Mouse (Mus musculus): ENCODE data around the gene Emsy.

The Emsy gene

DNA sequence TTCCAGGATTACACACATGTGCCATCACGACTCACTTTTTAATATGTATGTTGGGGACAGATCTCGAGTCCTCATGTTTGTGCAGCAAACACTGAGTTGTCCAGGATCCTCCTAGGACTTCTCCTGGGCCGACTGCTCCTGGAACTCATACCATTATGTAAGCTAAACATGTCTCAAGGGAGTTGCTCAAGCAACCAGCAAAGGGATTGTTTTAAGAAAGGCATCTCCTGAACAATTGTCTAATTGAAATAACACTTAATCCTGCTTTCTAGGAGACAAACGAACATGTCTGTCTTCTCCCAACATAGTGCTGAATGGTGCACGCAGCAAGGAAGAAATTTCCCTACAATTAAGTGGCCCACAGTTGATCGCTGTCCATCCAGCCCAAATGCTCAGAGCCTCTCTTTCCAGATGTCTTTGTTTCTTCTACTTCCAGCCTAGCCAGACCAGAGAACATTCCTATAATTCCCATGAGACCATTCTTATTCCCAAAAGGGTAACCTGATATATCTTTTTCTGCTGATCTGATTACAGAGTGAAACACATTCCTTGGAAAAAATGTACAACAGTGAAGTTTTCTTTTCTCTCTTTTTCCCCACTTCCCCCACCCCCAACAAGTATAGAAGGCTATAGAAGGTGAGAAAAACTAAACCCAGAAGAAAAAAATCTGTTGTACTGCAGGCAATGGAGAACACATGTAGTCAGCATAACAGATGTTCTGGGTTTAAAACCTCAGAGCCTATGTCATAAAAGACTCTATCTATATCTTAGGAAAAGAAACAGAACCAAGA lies 11.6 kb upstream of the Emsy start:
- no peak for DNase-seq (ENCODE audit: low read depth, low spot score)

GRCm38 (mm10) chr7:98665726-98666125 lies 9.1 kb upstream of the Emsy start:
- DNase-seq (ENCODE audit: low read depth, low spot score), result no peak

DNA sequence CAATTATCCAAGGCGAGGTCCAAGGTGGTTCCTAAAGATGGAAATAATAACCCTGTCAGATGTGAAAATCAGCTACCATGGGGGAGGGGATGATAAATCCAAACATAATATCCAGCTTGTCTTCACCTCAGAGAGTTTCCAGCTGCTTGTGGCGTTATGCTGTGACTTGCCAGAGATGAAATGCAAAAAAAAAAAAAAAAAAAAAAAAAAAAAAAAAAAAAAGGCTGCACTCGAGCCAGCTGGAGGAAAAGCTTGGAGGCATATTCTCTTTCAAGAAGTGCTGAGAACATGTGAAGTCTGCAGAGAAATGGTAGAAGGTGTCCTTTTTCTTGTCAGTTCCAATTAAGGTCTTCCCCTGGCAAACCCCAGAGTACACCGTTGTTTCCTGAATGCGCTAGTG lies 8.6 kb upstream of the Emsy start:
- no peak for DNase-seq (ENCODE audit: low read depth, low spot score)

- DNase-seq (ENCODE audit: low read depth, low spot score), result no peak
These were observed 677 bp downstream of the Emsy start for GRCm38 (mm10) chr7:98655681-98656530.

- DNase-seq (ENCODE audit: low read depth, low spot score), result no peak
These were observed 4.9 kb downstream of the Emsy start for GRCm38 (mm10) chr7:98651651-98652050.

DNA sequence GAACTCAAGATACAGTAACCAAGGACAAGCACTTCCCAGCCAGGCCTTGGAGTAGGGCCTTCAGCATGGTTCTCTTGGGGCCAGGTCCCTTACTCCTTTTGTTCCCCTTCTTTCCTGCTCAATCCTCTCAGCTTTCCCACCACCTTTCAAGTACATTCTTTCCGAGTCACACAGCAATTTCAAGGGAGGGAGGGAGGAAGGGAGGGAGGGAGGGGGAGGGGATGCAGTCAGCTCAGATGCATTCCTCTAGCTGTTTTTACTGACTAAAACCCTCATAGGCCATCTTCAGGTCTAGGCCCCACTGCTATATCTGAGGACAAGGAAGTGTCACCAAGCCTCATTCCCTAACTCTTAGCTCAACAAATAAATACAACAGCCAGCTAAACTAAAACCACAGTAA lies 12.3 kb downstream of the Emsy start:
- no peak for DNase-seq (ENCODE audit: low read depth, low spot score)

GRCm38 (mm10) chr7:98636607-98637006 lies 20.0 kb downstream of the Emsy start:
- DNase-seq (ENCODE audit: low read depth, low spot score), result no peak

GRCm38 (mm10) chr7:98633032-98633431 lies 23.6 kb downstream of the Emsy start:
- no peak for DNase-seq (ENCODE audit: low read depth, low spot score)

DNA sequence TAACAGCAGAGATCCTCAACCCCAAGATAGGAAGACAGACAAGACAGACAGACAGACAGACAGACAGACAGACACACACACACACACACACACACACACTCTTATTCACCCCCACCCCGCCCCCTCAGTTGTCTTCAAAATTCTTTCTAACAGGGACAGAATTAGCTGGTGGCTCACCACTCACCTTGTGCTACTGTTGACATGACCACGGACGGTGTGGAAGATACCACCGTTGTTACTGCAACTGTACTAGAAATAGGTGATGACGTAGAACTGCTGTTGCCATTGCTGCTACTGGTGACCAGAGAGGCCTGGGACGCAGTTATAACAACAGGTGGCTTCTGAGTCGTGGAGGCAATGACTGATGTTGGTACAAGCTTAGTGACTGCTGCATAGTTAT lies 26.6 kb downstream of the Emsy start:
- no peak for DNase-seq (ENCODE audit: low read depth, low spot score)

- DNase-seq (ENCODE audit: low read depth, low spot score), result no peak
These were observed 38.8 kb downstream of the Emsy start for GRCm38 (mm10) chr7:98617739-98618138.

- no peak for DNase-seq (ENCODE audit: low read depth, low spot score)
These were observed 43.6 kb downstream of the Emsy start for GRCm38 (mm10) chr7:98612936-98613335.

DNA sequence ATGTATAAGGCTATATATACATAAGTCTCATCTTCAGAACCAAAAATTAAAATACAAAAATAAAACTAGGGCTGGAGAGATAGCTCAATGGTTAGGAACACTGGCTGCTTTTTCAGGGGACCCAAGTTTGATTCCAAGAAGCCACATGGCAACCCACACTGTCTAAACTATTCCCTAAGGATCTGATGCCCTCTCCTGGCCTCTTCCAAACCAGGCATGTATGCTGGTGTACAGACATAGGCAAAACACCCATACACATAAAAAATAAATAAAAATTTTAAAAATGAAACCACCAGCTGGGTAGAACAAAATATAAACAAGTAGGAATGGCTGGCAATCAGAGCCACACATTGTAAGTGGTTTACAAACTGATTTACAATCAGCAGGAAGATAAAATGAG lies 48.1 kb downstream of the Emsy start:
- no peak for DNase-seq (ENCODE audit: low read depth, low spot score)

- no peak for DNase-seq (ENCODE audit: low read depth, low spot score)
These were observed 49.4 kb downstream of the Emsy start for GRCm38 (mm10) chr7:98607158-98607557.

DNA sequence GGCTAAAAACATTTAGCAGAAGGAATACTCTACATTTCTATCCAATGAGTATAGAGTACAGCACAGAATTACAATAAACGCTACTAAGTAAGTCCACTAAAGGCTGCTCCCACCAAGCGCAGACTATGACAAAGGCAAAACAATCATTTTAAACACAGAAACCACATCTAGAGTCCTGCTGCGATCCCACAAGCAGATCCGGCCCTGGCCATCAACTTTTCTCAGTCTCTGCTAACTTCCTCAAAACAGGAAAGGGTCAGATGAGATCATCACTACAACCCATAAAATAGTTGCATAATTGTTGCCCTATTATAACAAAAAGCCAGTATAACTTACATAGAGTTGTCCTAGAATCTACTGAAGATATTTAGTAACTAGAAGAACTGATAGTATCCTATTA lies 54.9 kb downstream of the Emsy start:
- no peak for DNase-seq (ENCODE audit: low read depth, low spot score)

- no peak for DNase-seq (ENCODE audit: low read depth, low spot score)
These were observed 59.2 kb downstream of the Emsy start for GRCm38 (mm10) chr7:98597402-98597801.

DNA sequence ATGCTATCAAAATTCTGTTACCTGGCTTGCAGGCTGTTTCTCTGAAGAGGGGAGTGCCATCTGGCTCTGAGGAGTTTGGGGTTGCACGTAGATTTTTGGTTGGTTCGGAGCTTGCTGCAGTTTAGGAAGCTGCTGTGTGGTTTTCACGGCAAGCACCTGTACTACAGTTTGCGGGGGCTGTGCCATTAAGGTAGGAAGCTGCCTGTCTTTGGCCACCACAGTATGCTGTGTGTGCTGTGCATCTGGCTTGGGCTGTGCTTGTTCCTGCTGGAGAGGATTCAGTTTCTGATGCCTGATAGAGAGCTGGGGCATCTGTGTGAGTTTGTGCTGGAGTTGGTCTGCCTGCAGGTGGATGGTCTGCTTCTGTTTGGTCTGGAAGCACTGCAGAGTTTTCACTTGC lies 61.9 kb downstream of the Emsy start:
- no peak for DNase-seq (ENCODE audit: low read depth, low spot score)

GRCm38 (mm10) chr7:98593276-98593675 lies 63.3 kb downstream of the Emsy start:
- DNase-seq (ENCODE audit: low read depth, low spot score), result no peak

GRCm38 (mm10) chr7:98589028-98589427 lies 67.6 kb downstream of the Emsy start:
- DNase-seq (ENCODE audit: low read depth, low spot score), result no peak

DNA sequence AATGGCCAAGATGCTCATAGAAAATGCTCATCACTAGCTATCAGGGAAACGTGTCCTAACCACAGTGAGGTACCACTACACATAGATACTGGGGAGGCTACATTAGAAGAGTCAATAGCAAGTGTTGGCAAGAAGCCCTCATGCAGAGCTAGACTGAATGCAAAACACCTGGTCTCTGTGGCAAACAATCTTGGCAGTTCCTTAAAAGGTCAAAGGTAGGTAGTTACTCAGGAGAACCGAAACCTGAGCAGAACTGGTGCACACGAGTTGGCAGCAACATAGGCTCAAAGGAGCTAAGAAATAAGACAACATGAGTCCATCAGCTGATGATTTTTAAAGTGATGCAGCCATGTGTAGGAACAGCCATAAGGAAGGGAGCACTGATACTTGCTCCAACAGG lies 70.3 kb downstream of the Emsy start:
- DNase-seq (ENCODE audit: low read depth, low spot score), result no peak

GRCm38 (mm10) chr7:98584555-98584954 lies 72.0 kb downstream of the Emsy start:
- no peak for DNase-seq (ENCODE audit: low read depth, low spot score)

DNA sequence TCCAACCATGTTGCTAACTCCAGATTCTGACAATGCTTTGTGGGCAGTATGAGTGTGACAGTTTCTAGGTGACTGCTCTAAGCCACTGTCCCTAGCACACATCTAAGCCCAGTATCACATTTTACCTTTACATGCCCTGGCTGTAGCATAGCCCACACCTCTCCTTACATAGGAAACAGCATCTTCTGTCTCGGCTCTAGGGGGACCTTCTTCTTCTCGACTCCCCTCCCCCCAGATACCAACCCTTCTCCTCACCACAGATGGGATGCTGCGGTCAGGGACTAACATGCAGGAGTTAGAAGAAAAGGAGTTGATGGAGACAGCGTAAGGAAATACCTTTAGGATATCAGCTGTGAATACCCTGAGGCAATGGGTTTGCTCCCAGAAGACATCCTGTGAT lies 75.3 kb downstream of the Emsy start:
- no peak for DNase-seq (ENCODE audit: low read depth, low spot score)

GRCm38 (mm10) chr7:98580441-98580840 lies 76.1 kb downstream of the Emsy start:
- no peak for DNase-seq (ENCODE audit: low read depth, low spot score)

DNA sequence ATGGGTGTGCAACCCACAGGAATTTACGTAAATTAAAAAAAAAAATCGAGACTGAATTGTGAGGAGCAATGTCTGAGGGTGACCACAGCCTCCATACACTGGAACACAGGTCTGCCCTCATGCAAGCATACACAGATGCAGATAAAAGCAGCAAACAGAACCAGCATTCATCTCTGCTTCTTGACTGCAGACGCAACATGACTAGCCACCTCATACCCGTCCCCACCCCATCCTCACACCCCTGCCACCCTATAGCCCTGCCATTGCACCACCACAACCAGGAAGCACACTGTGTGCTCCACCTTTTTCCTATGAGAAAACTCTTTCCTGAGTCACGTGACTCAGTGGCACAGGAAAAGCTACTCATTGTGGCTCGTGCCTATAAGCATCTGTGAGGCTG lies 76.9 kb downstream of the Emsy start:
- DNase-seq (ENCODE audit: low read depth, low spot score), result no peak

Data from retina, adult 2 months (tissue).